Mouse (Mus musculus) MEL (cell line): ENCODE results near the gene Tlcd2. TPM values are rescaled to one million over a fixed set of nuclear protein-coding genes. Genes with fewer than 3 reads are reported as not detected.

ENCODE experiments used
- DNase-seq: peaks from one replicate; pipeline ENCODE4 v3.0.0; 2011; ENCODE audit warnings: low read depth, low spot score
- H3K27ac ChIP-seq: 2 replicates; pipeline ENCODE4 v1.5.1; 2012; ENCODE audit warnings: low read depth, mild to moderate bottlenecking, control low read depth, low read length, moderate library complexity; ENCODE audit not compliant: control insufficient read depth
- H3K27me3 ChIP-seq, 2 experiments: fragments of 150-350 bp in 1 of 2; sonication (generic) in 1 of 2; 2 replicates each; pipeline ENCODE4 v1.6.1; 2012; ENCODE audit warnings: low read length in 2 of 2, mild to moderate bottlenecking in 2 of 2, improper control_type of control experiment in 1 of 2, moderate library complexity in 1 of 2; ENCODE audit not compliant: insufficient read depth in 2 of 2, control insufficient read depth in 1 of 2
- H3K36me3 ChIP-seq, 2 experiments: 2 replicates each; pipeline ENCODE4 v1.6.1; 2012 to 2014; ENCODE audit warnings: low read length in 2 of 2, improper control_type of control experiment in 1 of 2, inconsistent platforms in 1 of 2, mild to moderate bottlenecking in 1 of 2; ENCODE audit not compliant: insufficient read depth in 2 of 2, control insufficient read depth in 1 of 2
- H3K4me1 ChIP-seq, 2 experiments: fragments of 150-350 bp in 1 of 2; sonication (generic) in 1 of 2; 2 replicates each; pipeline ENCODE4 v1.6.1; 2012; ENCODE audit warnings: low read length in 2 of 2, improper control_type of control experiment in 1 of 2, mild to moderate bottlenecking in 1 of 2; ENCODE audit not compliant: insufficient read depth in 2 of 2, control insufficient read depth in 1 of 2
- H3K4me3 ChIP-seq, 2 experiments: fragments of 150-350 bp in 1 of 2; sonication (generic) in 1 of 2; 2 replicates each; pipeline ENCODE4 v1.5.1; 2012; ENCODE audit warnings: low read depth in 2 of 2, low read length in 2 of 2, mild to moderate bottlenecking in 2 of 2, moderate library complexity in 2 of 2, control low read depth in 1 of 2, improper control_type of control experiment in 1 of 2; ENCODE audit not compliant: control insufficient read depth in 1 of 2, insufficient read depth in 1 of 2
- H3K79me2 ChIP-seq: 2 replicates; pipeline ENCODE4 v1.6.1; 2012; ENCODE audit warnings: mild to moderate bottlenecking, low read length, moderate library complexity; ENCODE audit not compliant: control insufficient read depth, poor library complexity, insufficient read depth
- H3K9ac ChIP-seq: 2 replicates; pipeline ENCODE4 v1.6.1; 2012; ENCODE audit warnings: low read depth, mild to moderate bottlenecking, control low read depth, low read length, moderate library complexity; ENCODE audit not compliant: control insufficient read depth, poor library complexity, severe bottlenecking
- H3K9me3 ChIP-seq: fragments of 150-350 bp; sonication (generic); replicated peaks from 2 replicates; pipeline ENCODE4 v1.6.1; 2012; ENCODE audit warnings: mild to moderate bottlenecking, low read length, improper control_type of control experiment, moderate library complexity; ENCODE audit not compliant: insufficient read depth
- BHLHE40 ChIP-seq: IDR thresholded peaks from 2 replicates; pipeline ENCODE4 v1.6.1; 2012; ENCODE audit warnings: low read depth, mild to moderate bottlenecking, inconsistent platforms, low read length, improper control_type of control experiment, borderline replicate concordance
- CHD1 ChIP-seq: IDR thresholded peaks from 2 replicates; pipeline ENCODE4 v1.6.1; 2012; ENCODE audit warnings: low read depth, mild to moderate bottlenecking, inconsistent platforms, low read length, improper control_type of control experiment
- CHD2 ChIP-seq: IDR thresholded peaks from 2 replicates; pipeline ENCODE4 v1.6.1; 2011; ENCODE audit warnings: low read length, improper control_type of control experiment
- CTCF ChIP-seq, 3 experiments: IDR thresholded peaks in 2 of 3; conservative IDR thresholded peaks in 1 of 3; 2 replicates each; pipeline ENCODE4 v1.5.1; 2011 to 2012; ENCODE audit warnings: low read length in 3 of 3, low read depth in 2 of 3, mild to moderate bottlenecking in 2 of 3, improper control_type of control experiment in 1 of 3, inconsistent platforms in 1 of 3, mixed read lengths in 1 of 3, moderate library complexity in 1 of 3; ENCODE audit not compliant: control insufficient read depth in 1 of 3, insufficient read depth in 1 of 3, poor library complexity in 1 of 3, severe bottlenecking in 1 of 3
- ELF1 ChIP-seq: IDR thresholded peaks from 2 replicates; pipeline ENCODE4 v1.6.1; 2014; ENCODE audit warnings: low read depth, mild to moderate bottlenecking, inconsistent platforms, low read length, improper control_type of control experiment, moderate library complexity
- EP300 ChIP-seq, 2 experiments: IDR thresholded peaks; 2 replicates each; pipeline ENCODE4 v1.6.1; 2011; ENCODE audit warnings: improper control_type of control experiment in 2 of 2, low read length in 2 of 2, low read depth in 1 of 2, mild to moderate bottlenecking in 1 of 2
- ETS1 ChIP-seq: IDR thresholded peaks from 2 replicates; pipeline ENCODE4 v1.6.1; 2012; ENCODE audit warnings: low read depth, mild to moderate bottlenecking, inconsistent platforms, low read length, improper control_type of control experiment, moderate library complexity
- GABPA ChIP-seq: IDR thresholded peaks from 2 replicates; pipeline ENCODE4 v1.6.1; 2012; ENCODE audit warnings: low read depth, mild to moderate bottlenecking, inconsistent platforms, low read length, improper control_type of control experiment, moderate library complexity
- GATA1 ChIP-seq: IDR thresholded peaks from 2 replicates; pipeline ENCODE4 v1.6.1; 2011; ENCODE audit warnings: low read depth, low read length, improper control_type of control experiment
- HCFC1 ChIP-seq: IDR thresholded peaks from 2 replicates; pipeline ENCODE4 v1.6.1; 2012; ENCODE audit warnings: low read depth, mild to moderate bottlenecking, inconsistent platforms, low read length, improper control_type of control experiment, moderate library complexity
- MAFK ChIP-seq: IDR thresholded peaks from 2 replicates; pipeline ENCODE4 v1.6.1; 2011; ENCODE audit warnings: low read depth, mild to moderate bottlenecking, low read length, improper control_type of control experiment, borderline replicate concordance
- MEF2A ChIP-seq: IDR thresholded peaks from 2 replicates; pipeline ENCODE4 v1.6.1; 2014; ENCODE audit warnings: low read depth, mild to moderate bottlenecking, inconsistent platforms, low read length, improper control_type of control experiment; ENCODE audit not compliant: poor library complexity, insufficient replicate concordance, severe bottlenecking; ENCODE audit errors: extremely low read depth
- MXI1 ChIP-seq: IDR thresholded peaks from 2 replicates; pipeline ENCODE4 v1.6.1; 2011; ENCODE audit warnings: mild to moderate bottlenecking, low read depth, low read length, improper control_type of control experiment
- MYB ChIP-seq: IDR thresholded peaks from 2 replicates; pipeline ENCODE4 v1.6.1; 2011; ENCODE audit warnings: mild to moderate bottlenecking, low read depth, low read length, improper control_type of control experiment
- NELFE ChIP-seq: IDR thresholded peaks from 2 replicates; pipeline ENCODE4 v1.6.1; 2011; ENCODE audit warnings: low read depth, low read length, improper control_type of control experiment
- NRF1 ChIP-seq: IDR thresholded peaks from 2 replicates; pipeline ENCODE4 v1.6.1; 2014; ENCODE audit warnings: low read depth, mild to moderate bottlenecking, inconsistent platforms, low read length, improper control_type of control experiment, moderate library complexity; ENCODE audit not compliant: poor library complexity, insufficient read depth, severe bottlenecking
- POLR2A ChIP-seq, 2 experiments: IDR thresholded peaks; 2 replicates each; pipeline ENCODE4 v1.6.1; 2011 to 2012; ENCODE audit warnings: low read length in 2 of 2, mild to moderate bottlenecking in 2 of 2, control low read depth in 1 of 2, improper control_type of control experiment in 1 of 2, low read depth in 1 of 2, moderate library complexity in 1 of 2; ENCODE audit not compliant: control insufficient read depth in 1 of 2, insufficient read depth in 1 of 2, poor library complexity in 1 of 2
- POLR2AphosphoS2 ChIP-seq: IDR thresholded peaks from 2 replicates; pipeline ENCODE4 v1.6.1; 2011; ENCODE audit warnings: low read length, improper control_type of control experiment
- POLR2AphosphoS5 ChIP-seq: IDR thresholded peaks from 2 replicates; pipeline ENCODE4 v1.6.1; 2012; ENCODE audit warnings: low read depth, borderline replicate concordance, mild to moderate bottlenecking, inconsistent platforms, low read length, moderate library complexity, mixed read lengths
- RAD21 ChIP-seq: IDR thresholded peaks from 2 replicates; pipeline ENCODE4 v1.6.1; 2011; ENCODE audit warnings: mild to moderate bottlenecking, low read depth, low read length, improper control_type of control experiment
- RCOR1 ChIP-seq: IDR thresholded peaks from 2 replicates; pipeline ENCODE4 v1.6.1; 2012; ENCODE audit warnings: low read depth, mild to moderate bottlenecking, inconsistent platforms, low read length, improper control_type of control experiment
- SMC3 ChIP-seq: IDR thresholded peaks from 2 replicates; pipeline ENCODE4 v1.6.1; 2011; ENCODE audit warnings: low read depth, low read length, improper control_type of control experiment
- TAL1 ChIP-seq: IDR thresholded peaks from 2 replicates; pipeline ENCODE4 v1.6.1; 2012; ENCODE audit warnings: mild to moderate bottlenecking, inconsistent platforms, low read length, moderate library complexity, mixed read lengths
- TBP ChIP-seq: IDR thresholded peaks from 2 replicates; pipeline ENCODE4 v1.8.0; 2011; ENCODE audit warnings: low read depth, low read length, improper control_type of control experiment
- TCF12 ChIP-seq: IDR thresholded peaks from 2 replicates; pipeline ENCODE4 v1.6.1; 2014; ENCODE audit warnings: low read depth, mild to moderate bottlenecking, inconsistent platforms, low read length, improper control_type of control experiment, moderate library complexity
- UBTF ChIP-seq: IDR thresholded peaks from 2 replicates; pipeline ENCODE4 v1.6.1; 2012; ENCODE audit warnings: low read depth, mild to moderate bottlenecking, inconsistent platforms, low read length, improper control_type of control experiment, moderate library complexity, borderline replicate concordance; ENCODE audit not compliant: insufficient read depth
- ZC3H11A ChIP-seq: IDR thresholded peaks from 2 replicates; pipeline ENCODE4 v1.6.1; 2012; ENCODE audit warnings: low read depth, mild to moderate bottlenecking, inconsistent platforms, low read length, improper control_type of control experiment
- ZKSCAN1 ChIP-seq: IDR thresholded peaks from 2 replicates; pipeline ENCODE4 v1.6.1; 2012; ENCODE audit warnings: low read depth, mild to moderate bottlenecking, inconsistent platforms, low read length, improper control_type of control experiment, moderate library complexity
- ZNF384 ChIP-seq: IDR thresholded peaks from 2 replicates; pipeline ENCODE4 v1.6.1; 2012; ENCODE audit warnings: low read depth, mild to moderate bottlenecking, inconsistent platforms, low read length, improper control_type of control experiment
- polyA plus RNA-seq, 2 experiments: library from polyadenylated mRNA; stranded (reverse) in 1 of 2; unstranded in 1 of 2; fragments of >175 nt in 1 of 2; fragments of >200 nt in 1 of 2; gene quantifications; 2 replicates each; pipeline versions ENCODE4 v1.2.1 to v1.2.4; 2012; ENCODE audit warnings: low replicate concordance in 2 of 2, low read depth in 1 of 2; ENCODE audit not compliant: insufficient read length in 2 of 2, insufficient read depth in 1 of 2, missing spikeins in 1 of 2
- total RNA-seq: library from RNA; depleted of rRNA; stranded (reverse); fragments of 300-350 nt; gene quantifications from 2 replicates; pipeline ENCODE4 v1.2.3, GENCODE M21; 2012

The Tlcd2 gene
- total and polyA plus RNA-seq, 3 experiments = 0.50 to 0.86 TPM; not detected in 1

DNA sequence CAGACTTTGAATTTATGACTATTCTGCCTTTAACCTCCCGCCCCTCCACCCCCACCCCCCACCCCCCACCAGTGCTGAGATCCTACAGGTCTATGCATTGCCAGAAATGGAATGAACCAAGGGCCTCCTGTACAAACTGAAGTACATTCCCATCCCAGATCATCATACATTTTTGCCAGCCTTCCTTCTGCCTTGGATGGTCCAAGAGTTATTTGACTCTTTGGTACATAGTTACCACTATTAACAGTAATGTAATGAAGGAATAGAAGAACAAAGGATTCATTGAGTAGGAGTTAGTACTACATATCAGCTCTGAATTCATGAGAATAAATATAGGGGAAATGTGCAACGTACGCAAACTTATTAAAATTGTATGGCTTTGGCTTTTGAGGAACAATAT is 24.7 kb downstream of the Tlcd2 start:
- Histone ChIP-seq H3K27me3 (no peaks in the 10 kb centered on the region), H3K9me3 (no peaks in the 10 kb centered on the region), H3K79me2 (peaks cover 30% of the 10 kb centered on the region), H3K4me3 (peak overlapping the region; percentile 36 to 51), H3K36me3 (peaks cover 22 to 27% of the 10 kb centered on the region in 2 experiments), H3K9ac (peak overlapping the region; percentile 60), H3K27ac (peak overlapping the region; percentile 53), H3K4me1 (peaks cover 5 to 12% of the 10 kb centered on the region in 2 experiments; a peak in 3 of 4 replicates)
- DNase-seq = no peak
- no peak for TF ChIP-seq EP300 (IDR thresholded peaks at IDR 0.05; ENCODE audit: low read depth in 1 of 2, low read length in 2 of 2)
- 0 out of 2 replicates have a peak, but pooled peaks have one; percentile 0 for TF ChIP-seq MAFK
- TF ChIP-seq CTCF (IDR thresholded peaks at IDR 0.05 in 2 of 3, conservative IDR thresholded peaks at IDR 0.05 in 1 of 3; ENCODE audit: control insufficient read depth in 1 of 3, insufficient read depth in 1 of 3, low read depth in 2 of 3, low read length in 3 of 3, poor library complexity in 1 of 3, severe bottlenecking in 1 of 3) = no peak
- 0 out of 2 replicates have a peak, but pooled peaks have one; percentile 0 for TF ChIP-seq ETS1
- TF ChIP-seq ELF1 = no peak
- TF ChIP-seq, all 39 proteins: peak for 2

DNA sequence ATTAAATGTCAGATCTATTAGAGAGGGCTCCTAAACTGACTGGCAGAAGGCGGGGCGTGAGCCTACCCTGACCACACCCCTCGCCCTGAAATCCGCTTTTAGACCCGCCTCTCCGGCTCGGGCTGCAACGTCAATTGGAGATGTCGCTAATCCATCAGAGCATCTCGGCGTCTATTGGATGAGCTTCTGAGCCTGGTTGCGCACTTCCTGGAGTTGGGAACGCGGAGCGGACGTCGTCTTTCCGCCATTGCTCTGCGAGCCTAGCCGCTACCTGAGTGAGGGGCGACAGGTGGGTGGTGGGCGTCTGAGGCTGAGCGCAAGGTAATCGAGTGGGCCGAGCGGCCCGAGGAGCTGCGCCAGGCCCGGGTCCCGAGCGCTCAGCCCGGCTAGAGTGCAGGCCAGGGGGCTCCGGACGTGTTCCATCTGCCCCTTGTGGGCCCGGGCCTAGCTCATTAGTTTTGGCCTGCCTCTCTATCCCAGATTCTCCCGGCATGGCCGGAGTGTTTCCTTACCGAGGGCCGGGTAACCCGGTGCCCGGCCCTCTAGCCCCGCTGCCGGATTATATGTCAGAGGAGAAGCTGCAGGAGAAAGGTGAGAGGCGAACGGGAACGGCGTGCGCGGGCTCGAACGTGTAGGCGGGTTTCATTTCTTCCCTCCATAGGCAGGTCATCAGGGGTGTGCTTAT is 25.2 kb downstream of the Tlcd2 start, which contains the start of gene Prpf8:
Gene Prpf8, plus strand, starts transcription at position 216 of the 685 bp plus-strand sequence.
- peak; percentile 100 for DNase-seq
- Histone ChIP-seq H3K9me3 (no peaks in the 10 kb centered on the region), H3K9ac (peak within 1 kb of the TSS; percentile 96), H3K4me3 (peak within 1 kb of the TSS; percentile 92 to 97), H3K4me1 (peaks cover 5 to 8% of the 10 kb centered on the region in 2 experiments; a peak in 3 of 4 replicates), H3K27ac (peak within 1 kb of the TSS; percentile 80), H3K79me2 (peaks cover 30% of the 10 kb centered on the region), H3K36me3 (peaks cover 20 to 31% of the 10 kb centered on the region in 2 experiments), H3K27me3 (no peaks in the 10 kb centered on the region)
- TF ChIP-seq TAL1 = no peak
- peak; percentile 87 for TF ChIP-seq CHD2
- TF ChIP-seq ELF1 = peak; percentile 96
- no peak for TF ChIP-seq ZNF384
- peak; percentile 86 for TF ChIP-seq POLR2AphosphoS2
- peak; percentile 52; the same call in 1 of the 2 replicates for TF ChIP-seq NRF1
- TF ChIP-seq CTCF (IDR thresholded peaks at IDR 0.05 in 2 of 3, conservative IDR thresholded peaks at IDR 0.05 in 1 of 3; ENCODE audit: control insufficient read depth in 1 of 3, insufficient read depth in 1 of 3, low read depth in 2 of 3, low read length in 3 of 3, poor library complexity in 1 of 3, severe bottlenecking in 1 of 3) = no peak
- TF ChIP-seq UBTF = no peak
- no peak for TF ChIP-seq MEF2A
- TF ChIP-seq TBP = peak; percentile 83
- TF ChIP-seq GABPA = peak; percentile 63; the same call in 1 of the 2 replicates
- TF ChIP-seq ZC3H11A = no peak
- no peak for TF ChIP-seq CHD1
- 0 out of 2 replicates have a peak, but pooled peaks have one; percentile 51 for TF ChIP-seq ZKSCAN1
- 0 out of 2 replicates have a peak, but pooled peaks have one; percentile 11 for TF ChIP-seq MYB
- no peak for TF ChIP-seq GATA1
- no peak for TF ChIP-seq POLR2AphosphoS5
- peak; percentile 90 for TF ChIP-seq NELFE
- no peak for TF ChIP-seq SMC3
- TF ChIP-seq BHLHE40 = no peak
- peak; percentile 70 to 89 for TF ChIP-seq POLR2A (IDR thresholded peaks at IDR 0.05; ENCODE audit: control insufficient read depth in 1 of 2, insufficient read depth in 1 of 2, low read depth in 1 of 2, low read length in 2 of 2, poor library complexity in 1 of 2)
- TF ChIP-seq MAFK = no peak
- no peak for TF ChIP-seq RAD21
- TF ChIP-seq RCOR1 = no peak
- peak; percentile 77 for TF ChIP-seq MXI1
- TF ChIP-seq HCFC1 = peak; percentile 94
- TF ChIP-seq TCF12 = 0 out of 2 replicates have a peak, but pooled peaks have one; percentile 16
